Mouse (Mus musculus): ENCODE results near the gene Dclk1.

DNA sequence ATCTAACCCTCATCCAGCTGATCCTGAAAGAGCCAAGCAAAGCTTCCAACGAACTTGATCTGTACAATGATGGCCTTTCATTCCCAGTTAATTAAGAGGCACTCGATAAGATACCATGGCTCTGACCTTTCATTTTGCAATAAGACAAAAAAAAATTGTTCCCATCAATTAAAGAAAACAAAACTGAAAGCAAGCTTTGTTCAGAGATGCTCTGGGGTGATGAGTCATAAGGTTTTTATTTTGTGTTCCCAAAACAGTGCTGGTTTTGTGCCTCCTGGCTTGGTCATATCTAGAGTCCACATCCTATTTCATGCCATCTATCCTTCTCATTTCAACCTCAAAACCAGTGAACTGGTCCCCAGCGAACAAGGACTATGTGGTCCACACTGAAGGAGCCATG, 91.3 kb downstream of the Dclk1 start:
- TF ChIP-seq CTCF (IDR thresholded peaks at IDR 0.05) (no peak), EP300 (IDR thresholded peaks at IDR 0.05; ENCODE audit: insufficient read depth, low read depth, low read length) (no peak), POLR2A (IDR thresholded peaks at IDR 0.05; ENCODE audit: insufficient read depth, low read depth, low read length) (no peak)

All from heart, adult 2 months (tissue).